Mouse (Mus musculus): ENCODE measurements at regions not wholly inside any gene's neighbourhood (a gene's known extent, or its start where the extent isn't known, plus 50 kb on each side); places are given as distances from the start of the nearest gene placed in this dataset.
"Not testable (repeated sequence)": the region's sequence is repeated elsewhere in the genome, so short reads cannot be mapped to it uniquely, and the experiment has no call there.

DNA sequence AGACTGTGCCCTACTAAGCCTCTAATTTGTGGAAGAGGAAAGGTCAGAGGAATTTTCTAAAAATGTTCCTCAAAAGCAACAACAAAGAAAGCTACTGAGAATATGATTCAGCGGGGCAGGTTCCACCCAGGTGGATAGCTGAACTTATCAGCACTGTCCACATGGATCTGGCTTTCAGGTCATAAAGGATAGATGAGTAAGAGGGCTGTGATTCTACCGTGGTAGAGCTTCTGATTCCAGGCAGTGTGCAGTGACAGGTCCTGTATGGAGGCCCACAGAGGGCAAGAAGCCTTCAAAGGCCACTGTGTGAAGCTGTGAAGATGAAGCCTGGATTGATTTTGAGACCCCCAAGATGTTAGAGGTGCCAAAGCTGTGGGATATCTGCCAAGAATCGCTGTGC lies 51.8 kb downstream of the Teddm3 start:
- DNase-seq (ENCODE audit: low spot score in 2 of 2) = not testable (repeated sequence)

DNA sequence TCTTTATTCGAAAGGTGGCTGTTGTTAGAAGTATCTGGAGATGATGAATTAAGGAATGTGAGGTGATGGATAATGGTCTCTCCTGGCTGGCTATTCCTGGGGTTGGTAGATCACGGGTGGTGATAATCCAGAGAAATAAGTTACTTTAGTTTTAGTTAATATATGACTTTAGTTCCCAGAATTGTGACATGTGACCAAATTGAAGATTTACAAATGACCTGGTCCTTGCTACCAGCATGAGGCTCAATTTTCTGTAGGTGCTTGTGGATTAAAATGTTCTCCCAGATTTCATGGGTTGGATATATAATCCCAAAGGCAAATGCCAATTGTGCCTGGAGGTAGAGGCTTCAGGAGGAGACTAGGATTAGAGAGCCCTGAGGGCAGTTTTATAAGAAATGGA lies 53.7 kb downstream of the Teddm3 start:
- DNase-seq (ENCODE audit: low spot score in 2 of 2) = not testable (repeated sequence)

DNA sequence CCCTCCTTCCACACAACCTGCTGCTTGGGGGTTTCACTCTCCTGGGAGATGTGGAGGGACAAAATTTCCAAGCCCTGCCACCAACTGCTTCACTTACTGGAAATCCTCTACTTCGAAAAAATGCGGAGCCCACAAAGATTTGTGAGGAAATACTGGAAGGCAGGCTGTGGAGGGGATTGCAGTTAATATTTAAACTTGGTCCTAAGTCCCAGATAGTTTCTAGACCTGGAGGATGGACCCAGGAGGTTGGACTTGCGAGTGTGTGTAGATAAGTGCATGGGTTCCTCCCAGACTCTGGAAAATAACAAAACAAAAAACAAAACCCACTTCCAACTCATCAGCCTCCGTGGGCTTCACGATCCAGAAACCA lies 79.0 kb downstream of the Teddm3 start:
- DNase-seq (ENCODE audit: low spot score in 2 of 2) = no peak

DNA sequence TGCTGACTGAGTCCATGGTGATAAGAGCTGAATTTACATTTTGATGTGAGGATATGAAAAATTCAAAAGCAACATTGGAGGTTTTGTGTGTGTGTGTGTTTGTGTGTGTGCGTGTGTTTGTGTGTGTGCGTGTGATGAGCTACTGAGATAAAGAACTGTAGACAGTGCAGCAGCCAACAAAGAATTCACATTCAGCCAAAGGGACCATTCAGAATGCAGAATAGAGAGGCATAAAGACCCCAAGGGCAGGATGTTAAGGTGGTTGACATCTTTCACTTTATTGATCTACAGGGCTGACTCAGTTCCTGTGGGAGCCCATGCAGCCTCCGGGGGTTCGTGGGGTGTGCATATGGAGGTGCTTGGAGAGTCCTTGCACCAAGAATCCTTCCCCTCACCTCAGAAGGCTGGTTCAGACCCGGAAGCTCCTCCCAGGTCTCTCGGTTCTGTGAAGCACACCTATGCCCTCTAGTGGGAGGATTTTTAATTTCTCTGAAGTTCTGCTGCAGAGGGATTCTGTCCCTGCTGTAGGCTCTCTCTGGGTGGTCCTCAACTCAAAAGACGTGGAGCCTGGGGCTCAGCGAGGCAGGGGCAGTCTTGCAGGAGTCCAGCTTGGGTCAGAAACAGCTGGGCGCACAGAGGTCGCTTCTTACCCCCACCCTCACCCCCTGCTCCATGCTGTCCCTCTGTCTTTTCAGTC lies 79.6 kb downstream of the Teddm3 start:
- not testable (repeated sequence) for DNase-seq (ENCODE audit: low spot score in 2 of 2)

DNA sequence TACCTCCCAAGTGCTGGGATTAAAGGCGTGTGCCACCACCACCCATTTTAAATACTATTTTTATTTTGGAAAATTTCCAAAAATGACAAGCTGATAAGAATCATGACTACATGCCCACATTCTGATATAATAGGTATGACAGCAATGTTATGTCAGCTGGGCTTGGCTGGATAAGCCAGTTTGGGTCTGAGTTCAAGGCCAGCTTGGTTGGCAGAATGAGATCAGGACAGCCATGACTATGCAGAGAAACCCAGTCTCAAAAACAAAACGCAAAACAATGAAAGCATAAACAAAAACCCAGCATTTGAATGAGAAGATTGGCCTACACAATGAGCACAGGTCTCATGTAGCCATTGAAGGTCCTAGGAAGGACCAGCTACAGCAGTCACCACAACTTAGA lies 93.6 kb downstream of the Teddm3 start:
- DNase-seq (ENCODE audit: low spot score in 2 of 2) = no peak

DNA sequence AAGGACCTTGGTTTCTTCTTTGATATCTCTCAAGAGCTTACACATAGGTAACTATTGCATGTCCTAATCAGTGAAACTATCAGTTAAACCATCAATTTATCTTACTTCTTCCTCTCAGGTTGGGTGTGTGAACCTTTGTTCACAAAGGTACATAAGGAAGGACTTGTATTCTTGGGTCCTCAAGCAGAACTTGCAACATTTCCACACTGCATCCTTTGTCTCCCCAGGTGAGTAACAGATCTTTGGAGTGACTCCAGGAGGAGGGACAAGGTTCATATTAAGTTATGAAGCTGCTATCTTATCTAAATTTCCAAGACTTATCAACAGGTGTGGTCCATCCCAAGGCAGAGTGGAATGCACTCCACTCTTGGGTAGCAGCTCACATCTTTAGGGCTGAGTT lies 99.0 kb downstream of the Teddm3 start:
- no peak for DNase-seq (ENCODE audit: low spot score in 2 of 2)

DNA sequence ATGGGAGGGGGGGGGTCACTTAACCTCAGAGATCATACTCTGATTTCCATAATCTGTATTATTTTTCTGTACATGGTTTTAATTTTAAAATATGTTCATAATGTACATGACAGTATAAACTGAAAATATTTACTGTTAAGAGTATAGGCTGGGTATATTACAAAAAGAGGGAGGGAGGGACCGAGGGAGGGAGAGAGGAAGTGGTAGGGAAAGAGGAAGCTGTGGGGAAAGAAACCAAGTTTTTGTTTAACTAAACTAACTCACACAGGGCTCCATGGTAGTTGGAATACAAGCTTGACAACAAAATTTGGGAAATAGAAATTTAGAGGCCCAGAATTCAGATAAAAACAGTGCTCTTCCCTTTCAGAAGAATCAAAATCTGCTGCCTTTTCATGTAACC lies 131.7 kb downstream of the Teddm3 start:
- not testable (repeated sequence) for DNase-seq (ENCODE audit: low spot score in 2 of 2)

DNA sequence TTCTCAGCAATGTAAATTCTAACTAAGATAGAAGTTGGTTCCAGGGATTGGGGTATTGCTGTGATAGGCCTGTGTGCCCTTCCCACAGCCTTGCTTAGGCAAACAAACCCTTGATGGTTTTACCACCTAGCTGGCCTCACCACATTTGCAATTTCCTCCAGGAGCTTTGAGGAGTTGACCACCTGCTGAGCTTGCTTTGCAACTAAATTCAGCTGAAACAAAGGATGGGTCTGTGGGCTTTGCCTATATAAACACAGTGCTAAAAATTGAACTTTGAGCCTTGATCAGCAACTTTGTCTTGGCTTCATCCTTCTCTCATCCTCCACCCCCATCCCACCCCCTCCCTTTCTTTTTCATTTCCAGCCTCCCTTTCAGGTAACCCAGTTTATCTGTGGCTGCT lies 148.9 kb downstream of the Teddm3 start:
- DNase-seq (ENCODE audit: low spot score in 2 of 2) = no peak

DNA sequence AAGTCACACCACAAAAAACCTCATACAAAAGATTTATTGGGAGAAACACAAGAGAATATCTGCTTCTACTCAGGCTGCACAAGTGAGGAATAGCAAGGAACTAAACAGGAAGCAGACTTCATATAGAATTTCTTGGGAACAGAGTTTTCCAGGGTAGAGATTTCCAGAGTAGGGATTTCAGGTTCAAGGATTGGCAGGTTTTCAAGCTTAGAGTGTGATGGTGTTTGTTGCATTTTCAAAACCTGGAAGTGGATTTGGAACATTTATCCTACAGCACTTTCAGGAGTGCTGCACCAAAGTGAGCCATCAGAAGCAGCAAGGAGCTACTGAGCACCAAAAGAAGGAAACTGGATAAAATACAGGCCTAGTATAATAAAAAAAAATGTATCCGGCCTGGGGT lies 152.7 kb downstream of the Teddm3 start:
- DNase-seq (ENCODE audit: low spot score in 2 of 2) = no peak

DNA sequence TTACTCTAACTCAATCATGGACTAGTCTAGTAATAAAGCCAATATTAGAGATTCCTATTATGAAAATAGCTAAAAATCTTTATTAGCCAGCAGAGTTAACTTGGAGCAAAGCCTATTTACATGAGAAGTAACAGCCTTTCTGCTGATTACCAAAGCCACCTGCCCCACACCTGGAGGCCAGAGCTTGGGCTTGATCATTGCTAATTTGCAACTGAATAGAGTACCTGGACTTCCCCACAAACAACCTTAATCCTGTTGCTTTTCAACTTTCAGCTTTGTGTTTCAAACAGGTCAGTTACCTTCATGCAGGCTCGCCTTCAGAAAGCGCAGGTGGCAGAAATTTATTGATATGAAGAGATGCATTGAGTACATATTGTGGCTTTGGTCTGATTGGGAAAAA lies 163.3 kb downstream of the Teddm3 start:
- DNase-seq (ENCODE audit: low spot score in 2 of 2) = no peak

DNA sequence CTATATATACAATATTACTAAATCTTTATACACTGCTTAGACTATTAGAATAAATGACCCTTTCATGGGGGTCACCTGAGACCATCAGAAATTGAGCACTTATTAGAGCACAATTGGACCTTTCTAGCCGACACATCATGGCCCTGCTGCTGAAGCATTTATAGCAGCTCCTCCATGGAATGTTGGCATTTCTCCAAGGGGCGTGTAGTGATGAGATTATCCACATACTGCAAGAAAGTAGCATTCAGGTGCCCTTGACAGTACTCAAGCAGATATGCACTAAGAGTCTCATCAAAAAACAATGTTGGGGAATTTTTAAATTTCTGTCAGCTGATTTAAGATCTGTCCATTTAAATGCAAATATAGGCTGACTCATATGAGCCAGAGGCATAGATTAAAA lies 178.4 kb downstream of the Teddm3 start:
- no peak for DNase-seq (ENCODE audit: low spot score in 2 of 2)

DNA sequence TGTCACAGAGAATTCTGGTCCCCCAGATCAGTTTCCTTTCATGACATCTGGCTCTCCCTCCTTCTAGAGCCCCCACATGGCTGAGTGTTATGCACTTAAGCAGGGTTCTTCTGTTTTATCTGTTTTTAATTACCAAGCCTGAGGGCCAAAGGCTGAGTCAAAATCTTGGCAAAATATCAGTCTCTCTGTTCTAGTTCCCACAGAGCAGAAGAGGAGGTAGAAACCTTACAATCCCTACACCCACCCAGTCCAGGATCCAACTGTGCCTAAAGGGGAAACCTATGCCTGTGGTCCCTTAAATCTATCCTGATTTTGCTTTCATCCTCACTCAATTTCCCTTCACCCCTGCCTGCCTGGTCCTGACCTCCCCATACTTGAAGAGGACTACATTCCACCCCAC lies 181.4 kb downstream of the Teddm3 start:
- DNase-seq (ENCODE audit: low spot score in 2 of 2) = no peak

DNA sequence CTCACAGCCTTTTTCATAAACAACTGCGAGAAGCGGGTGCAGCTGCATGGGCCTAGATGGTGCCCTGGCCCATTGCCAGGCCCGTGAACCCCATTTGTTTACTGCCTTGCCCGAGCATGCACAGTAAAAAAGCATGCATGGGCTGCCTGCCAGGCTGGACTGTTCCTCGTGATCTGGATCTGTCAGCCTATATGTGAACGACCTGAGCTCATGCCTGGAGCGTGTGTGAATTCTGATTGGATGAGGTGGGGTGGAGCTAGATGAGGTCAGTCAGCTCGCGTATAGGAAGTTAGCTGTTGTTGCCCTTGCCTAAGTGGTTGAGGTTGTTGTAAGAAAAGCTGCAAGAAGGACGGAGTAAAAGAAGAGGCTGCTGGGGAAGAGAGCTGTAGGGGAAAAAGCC lies 194.9 kb downstream of the Teddm3 start:
- DNase-seq (ENCODE audit: low spot score in 2 of 2) = no peak

DNA sequence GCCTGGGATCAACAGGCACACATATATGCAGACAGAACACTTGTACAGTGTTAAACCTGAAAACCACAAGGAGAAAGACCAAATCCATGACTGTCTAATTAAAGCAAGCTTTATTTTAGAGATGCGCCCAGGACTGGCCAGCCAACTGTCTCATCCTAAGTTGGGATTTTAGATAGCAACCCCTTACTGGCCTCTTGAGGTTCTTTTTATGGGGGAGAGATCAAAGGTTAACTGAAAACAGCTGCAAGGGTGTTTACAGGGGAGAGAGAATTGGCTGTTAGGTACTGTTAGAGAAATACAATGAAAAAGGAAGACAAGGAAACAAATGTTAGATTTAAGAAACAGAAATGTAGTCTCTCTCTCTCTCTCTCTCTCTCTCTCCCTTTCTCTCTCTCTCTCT lies 202.4 kb upstream of the Thpo start:
- DNase-seq (ENCODE audit: low spot score in 2 of 2) = no peak

DNA sequence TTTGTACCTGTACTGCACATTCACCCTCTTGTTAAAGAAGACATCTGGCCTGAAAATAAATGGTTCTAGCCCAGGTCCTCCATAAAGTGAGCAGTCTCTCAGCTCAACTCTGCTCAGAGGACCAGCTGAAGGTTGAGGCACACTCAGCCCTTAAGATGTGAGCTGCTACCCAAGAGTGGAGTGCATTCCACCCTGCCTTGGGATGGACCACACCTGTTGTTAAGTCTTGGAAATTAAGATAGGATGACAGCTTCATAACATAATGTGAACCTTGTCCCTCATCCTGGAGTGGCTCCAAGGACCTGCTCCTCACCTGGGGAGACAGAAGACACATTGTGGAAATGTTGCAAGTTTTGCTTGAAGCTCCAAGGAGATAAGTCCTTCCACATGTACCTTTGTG lies 200.5 kb upstream of the Thpo start:
- not testable (repeated sequence) for DNase-seq (ENCODE audit: low spot score in 2 of 2)

DNA sequence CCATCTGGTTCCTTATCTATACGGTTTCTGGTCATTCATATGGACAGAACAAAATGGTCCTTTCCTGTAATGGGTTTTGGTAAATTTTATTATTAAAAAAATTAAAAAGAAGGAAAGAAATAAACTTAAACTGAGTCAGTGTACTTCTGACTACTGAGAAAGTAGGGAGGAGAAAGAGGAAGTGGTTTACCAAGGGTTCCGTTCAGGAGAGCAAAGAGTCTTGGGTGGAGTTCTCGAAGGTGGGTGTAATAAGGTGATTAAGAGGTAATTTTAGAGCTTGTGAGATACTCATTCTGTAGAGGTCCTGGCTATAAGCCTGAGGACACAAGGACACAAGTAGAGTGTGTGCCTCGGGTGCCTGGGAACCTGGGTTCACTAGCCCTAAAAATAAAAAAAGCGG lies 195.7 kb upstream of the Thpo start:
- not testable (repeated sequence) for DNase-seq (ENCODE audit: low spot score in 2 of 2)

DNA sequence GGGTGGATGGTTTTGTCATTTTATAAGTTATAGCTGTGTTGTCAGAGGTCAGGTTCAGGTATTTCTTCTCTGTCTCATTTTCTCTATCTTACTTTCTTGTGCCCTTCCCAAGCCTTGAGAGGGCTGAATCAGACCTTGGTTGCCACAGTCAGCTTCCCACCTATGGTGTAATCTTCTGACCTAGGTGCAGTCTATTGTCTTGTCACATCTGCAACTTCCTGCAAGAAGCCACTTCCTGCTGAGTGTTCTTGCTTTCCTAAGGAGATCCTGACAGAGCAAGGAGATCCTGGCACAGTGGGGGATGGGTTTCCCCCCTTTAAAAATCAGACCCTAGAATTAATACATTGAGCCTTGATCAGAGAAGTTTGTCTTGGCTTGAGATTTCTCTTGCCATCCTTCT lies 191.5 kb upstream of the Thpo start:
- DNase-seq (ENCODE audit: low spot score in 2 of 2) = not testable (repeated sequence)

DNA sequence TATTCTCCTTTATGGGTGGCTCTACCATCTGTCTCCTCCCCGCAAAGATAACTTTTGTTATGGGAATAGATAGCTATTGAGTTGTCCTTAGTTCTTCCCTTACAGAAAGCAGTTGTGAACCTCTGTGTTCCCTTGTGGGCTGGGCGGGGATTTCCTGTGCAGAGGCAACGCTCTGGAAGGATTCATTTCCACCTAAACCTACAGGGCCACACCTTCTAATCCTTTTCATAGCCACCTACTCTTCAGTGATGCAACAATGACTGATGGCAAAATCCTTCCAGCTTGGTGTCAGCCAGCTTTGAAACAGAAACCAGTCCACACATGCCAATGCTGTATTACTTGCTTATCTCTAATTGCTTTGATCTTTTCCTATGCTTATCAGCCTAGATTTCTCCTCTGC lies 176.6 kb upstream of the Thpo start:
- DNase-seq (ENCODE audit: low spot score in 2 of 2) = not testable (repeated sequence)

DNA sequence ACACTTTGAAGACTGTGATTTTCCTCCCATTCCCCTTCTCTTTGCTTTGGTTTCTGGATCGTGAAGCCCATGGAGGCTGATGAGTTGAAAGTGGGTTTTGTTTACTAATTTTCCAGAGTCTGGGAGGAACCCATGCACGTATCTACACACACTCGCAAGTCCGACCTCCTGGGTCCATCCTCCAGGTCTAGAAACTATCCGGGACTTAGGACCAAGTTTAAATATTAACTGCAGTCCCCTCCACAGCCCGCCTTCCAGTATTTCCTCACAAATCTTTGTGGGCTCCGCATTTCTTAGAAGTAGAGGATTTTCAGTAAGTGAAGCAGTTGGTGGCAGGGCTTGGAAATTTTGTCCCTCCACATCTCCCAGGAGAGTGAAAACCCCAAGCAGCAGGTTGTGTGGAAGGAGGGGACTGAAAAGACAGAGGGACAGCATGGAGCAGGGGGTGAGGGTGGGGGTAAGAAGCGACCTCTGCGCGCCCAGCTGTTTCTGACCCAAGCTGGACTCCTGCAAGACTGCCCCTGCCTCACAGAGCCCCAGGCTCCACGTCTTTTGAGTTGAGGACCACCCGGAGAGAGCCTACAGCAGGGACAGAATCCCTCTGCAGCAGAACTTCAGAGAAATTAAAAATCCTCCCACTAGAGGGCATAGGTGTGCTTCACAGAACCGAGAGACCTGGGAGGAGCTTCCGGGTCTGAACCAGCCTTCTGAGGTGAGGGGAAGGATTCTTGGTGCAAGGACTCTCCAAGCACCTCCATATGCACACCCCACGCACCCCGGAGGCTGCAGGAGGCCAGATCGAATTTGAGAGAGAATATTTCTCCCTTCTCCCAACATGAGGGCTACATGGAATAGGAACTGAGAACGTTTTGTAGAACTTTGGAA lies 174.4 kb upstream of the Thpo start:
- DNase-seq (ENCODE audit: low spot score in 2 of 2) = not testable (repeated sequence)

DNA sequence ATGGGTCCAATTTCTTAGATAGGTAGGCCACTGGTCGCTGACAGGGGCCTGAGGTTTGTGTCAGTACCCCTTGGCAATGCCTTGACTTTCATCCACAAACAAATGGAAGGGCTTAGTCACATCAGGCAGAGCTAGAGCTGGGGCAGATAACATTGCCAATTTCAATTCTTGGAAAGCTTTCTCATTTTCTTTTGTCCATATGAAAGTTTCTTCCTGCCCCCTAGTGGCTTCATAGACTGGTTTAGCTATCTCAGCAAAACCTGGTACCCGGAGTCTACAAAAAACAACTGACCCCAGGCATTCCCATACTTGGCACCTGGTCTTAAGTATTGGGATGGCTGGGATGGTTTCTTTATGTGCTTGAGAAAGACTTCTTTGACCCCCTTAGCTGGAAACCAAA lies 161.4 kb upstream of the Thpo start:
- DNase-seq (ENCODE audit: low spot score in 2 of 2) = no peak

DNA sequence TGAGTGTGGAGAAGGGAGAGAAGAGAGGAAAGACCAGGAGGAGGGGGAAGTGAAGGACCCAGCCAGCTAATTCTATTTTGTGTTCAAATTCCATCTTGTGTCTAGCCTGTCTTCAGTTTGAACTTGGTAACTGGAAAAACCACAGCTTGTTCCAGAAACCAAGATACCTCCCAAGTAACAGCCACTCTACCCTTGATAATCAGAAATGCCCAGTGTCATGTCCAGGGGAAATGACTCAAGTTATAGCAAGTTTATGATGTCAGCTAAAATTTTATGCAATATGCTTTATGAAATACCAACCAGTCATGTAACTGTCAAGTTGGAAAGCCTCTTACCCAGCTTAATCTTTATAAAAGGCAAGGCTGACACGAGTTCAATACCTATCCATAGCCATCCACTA lies 137.4 kb upstream of the Thpo start:
- DNase-seq (ENCODE audit: low spot score in 2 of 2) = no peak

DNA sequence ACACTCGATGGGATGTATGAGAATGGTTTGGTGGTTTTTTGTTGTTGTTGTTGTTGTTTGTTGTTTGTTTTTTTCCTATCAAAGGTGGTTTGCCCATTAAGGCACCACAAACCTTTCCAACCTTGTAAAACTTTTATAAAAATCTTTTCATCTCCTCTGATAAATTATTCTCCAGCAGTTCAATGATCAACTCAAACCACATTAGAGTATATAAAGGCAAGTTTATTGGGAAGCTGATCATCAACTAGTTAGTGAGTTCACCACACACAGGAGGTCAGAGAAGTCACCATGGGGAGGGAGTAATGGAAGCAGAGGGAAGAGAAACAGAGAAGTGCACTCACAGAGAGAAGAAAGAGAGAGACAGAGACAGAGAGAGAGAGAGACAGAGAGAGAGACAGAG lies 132.5 kb upstream of the Thpo start:
- no peak for DNase-seq (ENCODE audit: low spot score in 2 of 2)

DNA sequence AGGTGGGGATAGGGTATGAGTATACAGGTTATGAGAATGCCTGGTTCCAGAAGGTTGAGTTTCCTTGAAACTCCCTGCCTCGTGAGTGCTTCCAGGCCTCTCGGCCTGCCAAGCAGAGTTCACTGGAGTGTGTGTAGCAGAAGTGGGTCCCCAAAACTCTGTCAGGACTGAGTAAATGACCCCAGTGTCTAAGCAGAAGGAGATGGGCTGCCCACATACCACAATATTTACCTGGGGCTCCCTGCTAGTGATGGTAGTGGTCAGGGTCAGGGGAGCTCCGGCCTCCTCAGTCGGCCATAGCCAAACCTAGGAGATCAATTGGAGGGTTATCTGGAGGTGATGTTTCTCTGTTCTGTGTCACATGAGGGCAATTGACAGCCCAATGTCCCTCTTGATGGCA lies 126.9 kb upstream of the Thpo start:
- no peak for DNase-seq (ENCODE audit: low spot score in 2 of 2)

Measured in thymus, postnatal 10 days (tissue).